Mouse (Mus musculus) limb, embryonic 13.5 days (tissue): Measurements from ENCODE around the gene Ankrd60. TPM values are rescaled to one million over a fixed set of nuclear protein-coding genes. Genes with fewer than 3 reads are reported as not detected.

Source experiments
- ATAC-seq: fragments of 200-750 bp; cut with Nextera tagmentation; 2 replicates; pipeline ENCODE4 v1.8.0; 2017; ENCODE audit warnings: low read depth, moderate number of reproducible peaks, moderate TSS enrichment; ENCODE audit not compliant: low FRiP score
- H3K27ac ChIP-seq: fragments of 300-500 bp; sonication (generic); 2 replicates; pipeline ENCODE4 v1.5.1; 2015; ENCODE audit warnings: inconsistent platforms, mild to moderate bottlenecking, moderate library complexity
- H3K27me3 ChIP-seq: fragments of 300-500 bp; sonication (generic); 2 replicates; pipeline ENCODE4 v1.6.1; 2015; ENCODE audit warnings: mild to moderate bottlenecking, inconsistent platforms
- H3K36me3 ChIP-seq: fragments of 300-500 bp; sonication (generic); 2 replicates; pipeline ENCODE4 v1.6.1; 2015; ENCODE audit warnings: inconsistent platforms, mild to moderate bottlenecking, moderate library complexity
- H3K4me1 ChIP-seq: fragments of 300-500 bp; sonication (generic); 2 replicates; pipeline ENCODE4 v1.6.1; 2015; ENCODE audit warnings: inconsistent platforms
- H3K4me2 ChIP-seq: fragments of 300-500 bp; sonication (generic); replicated peaks from 2 replicates; pipeline ENCODE4 v1.6.1; 2015; ENCODE audit warnings: inconsistent platforms, mild to moderate bottlenecking, moderate library complexity
- H3K4me3 ChIP-seq: fragments of 300-500 bp; sonication (generic); 2 replicates; pipeline ENCODE4 v1.5.1; 2015; ENCODE audit warnings: moderate library complexity, mild to moderate bottlenecking, inconsistent platforms
- H3K9ac ChIP-seq: fragments of 300-500 bp; sonication (generic); 2 replicates; pipeline ENCODE4 v1.6.1; 2015; ENCODE audit warnings: mild to moderate bottlenecking, inconsistent platforms
- H3K9me3 ChIP-seq: fragments of 300-500 bp; sonication (generic); 2 replicates; pipeline ENCODE4 v1.6.1; 2016; ENCODE audit warnings: inconsistent platforms
- WGBS: fragments of 180-500 bp; shearing (Covaris S2); methylation state at CpG from one replicate; pipeline ENCODE4 v1.1.7; 2015; 5-methylcytosine and 5-hydroxymethylcytosine counted together
- polyA plus RNA-seq: library from polyadenylated mRNA; unstranded; fragments of >200 nt; fragmentation: Nextera tagmentation; extraction: Ambion mirVana; gene quantifications from 2 replicates; pipeline ENCODE4 v1.2.1, GENCODE M21; 2015

Gene Ankrd60
- polyA plus RNA-seq, 1 experiment from 2014 or later = not detected

DNA sequence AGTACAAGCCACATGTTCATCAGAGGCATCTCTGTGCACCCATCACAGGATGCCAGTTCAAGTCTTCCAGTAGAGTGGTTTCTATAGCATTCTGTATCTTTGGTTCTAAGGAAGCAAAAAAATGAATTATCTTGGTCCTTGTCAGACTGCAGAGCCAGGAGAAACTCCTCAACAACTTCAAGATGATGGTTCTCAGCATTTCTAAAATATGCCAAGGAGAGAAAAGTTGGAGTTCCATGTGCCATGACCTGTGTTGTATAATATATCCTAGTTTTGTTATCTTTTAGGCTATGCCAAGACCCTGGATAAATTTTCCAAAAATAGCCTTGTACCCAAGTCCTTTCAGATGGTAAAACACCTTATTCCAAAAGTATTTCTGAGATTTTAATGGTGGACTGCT is 2.9 kb upstream of the Ankrd60 start:
- no peak overlapping the region for H3K4me3 ChIP-seq
- no peak overlapping the region for H3K27ac ChIP-seq
- H3K9me3 ChIP-seq = no peaks in the 10 kb centered on the region
- H3K4me1 ChIP-seq = peaks cover 22% of the 10 kb centered on the region
- H3K36me3 ChIP-seq = no peaks in the 10 kb centered on the region
- H3K9ac ChIP-seq = no peak overlapping the region
- H3K27me3 ChIP-seq = peaks cover 51% of the 10 kb centered on the region
- H3K4me2 ChIP-seq = no peak overlapping the region
- no peak for ATAC-seq

DNA sequence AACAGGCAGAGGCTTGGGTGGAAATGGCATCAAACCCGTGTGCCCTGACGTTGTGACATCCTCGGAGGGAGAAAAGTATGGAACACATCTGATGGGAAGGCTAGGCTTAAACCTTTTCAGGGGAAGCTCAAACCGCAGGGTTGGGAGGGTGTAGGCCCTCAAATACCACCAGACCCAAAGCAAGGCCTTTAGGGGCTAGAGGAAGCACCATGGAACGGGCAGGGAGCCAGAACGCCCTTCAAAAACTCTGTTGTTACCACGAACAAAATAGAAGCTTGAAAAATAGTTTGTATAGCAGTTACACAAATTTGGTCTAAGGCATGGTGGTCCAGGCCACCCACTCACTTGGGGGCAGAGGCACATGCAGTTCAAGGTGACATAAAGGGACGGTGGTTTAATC is 430 bp upstream of the Ankrd60 start:
- Histone ChIP-seq H3K27me3 (peaks cover 49% of the 10 kb centered on the region), H3K27ac (no peak overlapping the region), H3K9me3 (no peaks in the 10 kb centered on the region), H3K9ac (peak overlapping the region; percentile 65; the same call in 1 of the 2 replicates), H3K4me2 (peak overlapping the region; percentile 85), H3K4me1 (peaks cover 10% of the 10 kb centered on the region; the same call in 1 of the 2 replicates), H3K4me3 (peak overlapping the region; percentile 45), H3K36me3 (no peaks in the 10 kb centered on the region)
- 30% methylated on average over 8 of the region's 8 CpGs for WGBS
- ATAC-seq = no peak

DNA sequence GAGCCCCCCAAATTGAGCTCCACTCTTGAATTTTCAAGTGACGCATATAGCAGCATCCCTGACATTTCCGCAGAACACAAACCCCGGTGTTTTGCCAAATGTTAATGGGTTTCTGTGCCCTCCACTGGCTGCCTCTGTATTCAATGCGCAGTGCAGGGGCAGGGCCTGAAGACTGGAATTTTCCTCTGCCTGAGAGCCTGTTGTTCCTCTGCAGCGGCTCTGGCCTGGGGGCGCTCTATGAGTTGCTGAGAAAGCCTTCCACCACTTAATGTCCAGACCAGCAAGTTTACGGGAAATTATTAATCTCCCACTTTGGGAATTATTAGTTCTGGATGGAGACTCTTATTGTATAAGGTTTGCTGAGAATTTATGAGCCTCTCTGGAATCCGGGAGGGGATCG is 14.0 kb downstream of the Ankrd60 start:
- Histone ChIP-seq H3K27ac (peak overlapping the region; percentile 39; the same call in 1 of the 2 replicates), H3K27me3 (peaks cover 2% of the 10 kb centered on the region; the same call in 1 of the 2 replicates), H3K36me3 (no peaks in the 10 kb centered on the region), H3K4me1 (peaks cover 22% of the 10 kb centered on the region), H3K9me3 (no peaks in the 10 kb centered on the region), H3K4me2 (no peak overlapping the region), H3K9ac (peak overlapping the region; percentile 2; the same call in 1 of the 2 replicates), H3K4me3 (no peak overlapping the region)
- 42% methylated on average over 9 of the region's 9 CpGs for whole genome bisulfite sequencing
- no peak for ATAC-seq

DNA sequence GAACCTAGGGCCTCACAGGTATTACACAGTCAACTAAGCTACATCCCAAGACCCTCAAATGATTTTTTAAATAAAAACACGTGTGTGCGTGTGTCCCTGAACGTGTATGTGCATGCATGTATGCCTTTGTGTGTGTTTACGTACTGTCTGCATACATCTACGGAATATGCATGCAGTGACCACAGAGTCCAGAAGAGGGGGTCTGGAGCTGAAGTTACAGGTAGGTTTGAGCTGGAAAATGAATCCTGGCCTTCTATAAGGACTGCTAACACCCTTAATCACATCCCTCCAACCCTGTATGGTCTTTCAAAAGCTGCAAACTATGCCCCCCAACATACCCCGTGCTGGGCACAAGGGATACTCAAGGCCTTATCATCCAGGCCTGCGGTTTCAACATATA is 14.8 kb downstream of the Ankrd60 start:
- no peak overlapping the region for H3K27ac ChIP-seq
- 64% methylated on average over 7 of the region's 7 CpGs for WGBS

DNA sequence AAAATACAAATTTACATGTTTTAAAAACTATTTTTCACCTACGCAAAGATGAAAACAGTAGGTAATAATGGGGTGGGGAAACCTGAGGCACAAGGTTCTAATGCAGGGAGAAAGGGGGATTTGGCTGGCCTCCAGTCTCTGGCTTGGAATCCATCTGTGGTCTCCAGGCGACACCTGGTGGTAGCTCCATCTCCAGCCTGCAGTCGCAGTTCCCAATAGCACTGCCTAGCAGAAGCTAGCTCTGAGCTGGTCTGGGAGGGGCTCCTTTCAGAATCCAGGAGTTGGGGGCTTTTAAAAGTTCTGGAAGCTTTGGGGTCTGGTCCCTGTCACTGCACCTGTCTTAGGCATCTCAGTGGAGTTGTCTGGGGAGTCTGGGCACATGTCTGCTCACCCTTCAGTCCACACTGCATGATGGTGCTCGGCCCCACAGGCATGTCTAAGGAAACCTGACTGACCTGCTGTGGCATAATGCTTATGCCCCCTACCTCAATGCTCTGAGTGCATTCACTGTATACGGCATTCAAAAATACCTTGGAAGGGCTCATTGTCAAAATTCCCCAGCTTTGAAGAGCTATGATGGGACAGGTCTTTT is 16.2 kb downstream of the Ankrd60 start:
- peak; percentile 48 for ATAC-seq
- Histone ChIP-seq H3K4me2 (no peak overlapping the region), H3K9ac (no peak overlapping the region), H3K27me3 (peaks cover 2% of the 10 kb centered on the region; the same call in 1 of the 2 replicates), H3K36me3 (no peaks in the 10 kb centered on the region), H3K9me3 (0 out of 2 replicates have a peak, but pooled peaks cover 5% of the 10 kb centered on the region), H3K4me1 (peaks cover 22% of the 10 kb centered on the region), H3K4me3 (no peak overlapping the region), H3K27ac (no peak overlapping the region)
- WGBS = 38% methylated on average over 5 of the region's 5 CpGs

More for the DNA sequence above, 14.8 kb downstream of the Ankrd60 start:
- Histone ChIP-seq H3K36me3 (no peaks in the 10 kb centered on the region), H3K9ac (no peak overlapping the region), H3K4me3 (no peak overlapping the region), H3K27me3 (peaks cover 2% of the 10 kb centered on the region; the same call in 1 of the 2 replicates), H3K4me1 (peaks cover 22% of the 10 kb centered on the region), H3K4me2 (no peak overlapping the region), H3K9me3 (no peaks in the 10 kb centered on the region)
- no peak; the same call in 1 of the 2 replicates for ATAC-seq

DNA sequence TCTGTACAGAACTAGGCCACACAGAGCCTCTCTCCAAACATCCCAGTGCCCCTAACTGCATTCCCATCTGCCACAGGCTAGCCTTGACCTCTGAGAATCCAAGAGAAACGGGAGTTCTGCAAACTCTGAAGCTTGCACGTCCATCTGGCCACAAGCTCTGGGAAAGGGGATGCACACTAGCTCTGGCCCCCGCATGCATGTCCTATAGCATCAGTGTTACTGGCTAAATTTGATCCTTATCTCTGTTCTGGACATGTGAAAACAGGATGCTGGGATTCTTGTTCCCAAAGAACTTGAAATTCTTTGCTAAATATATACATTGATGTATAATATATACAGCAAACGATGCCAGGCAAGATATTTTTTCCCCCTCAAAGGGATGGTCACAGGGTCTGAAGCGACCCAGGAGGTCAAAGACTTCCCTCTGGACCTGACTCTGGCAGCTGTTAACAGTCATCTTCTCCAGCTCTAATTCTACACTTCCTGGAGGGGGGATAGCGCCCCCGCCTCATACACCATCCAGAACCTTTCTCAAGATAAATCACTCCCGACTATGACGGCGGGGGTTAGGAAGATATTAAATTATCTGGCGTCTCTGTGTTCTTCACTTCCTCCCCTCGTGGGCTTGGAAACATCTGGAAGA is 19.3 kb downstream of the Ankrd60 start:
- H3K4me1 ChIP-seq = peaks cover 5% of the 10 kb centered on the region
- H3K9me3 ChIP-seq = 0 out of 2 replicates have a peak, but pooled peaks cover 5% of the 10 kb centered on the region
- no peaks in the 10 kb centered on the region for H3K36me3 ChIP-seq
- peaks cover 2% of the 10 kb centered on the region; the same call in 1 of the 2 replicates for H3K27me3 ChIP-seq
- no peak overlapping the region for H3K4me2 ChIP-seq
- H3K9ac ChIP-seq = no peak overlapping the region
- 67% methylated on average over 12 of the region's 12 CpGs for WGBS
- H3K27ac ChIP-seq = no peak overlapping the region
- no peak for ATAC-seq
- H3K4me3 ChIP-seq = no peak overlapping the region

DNA sequence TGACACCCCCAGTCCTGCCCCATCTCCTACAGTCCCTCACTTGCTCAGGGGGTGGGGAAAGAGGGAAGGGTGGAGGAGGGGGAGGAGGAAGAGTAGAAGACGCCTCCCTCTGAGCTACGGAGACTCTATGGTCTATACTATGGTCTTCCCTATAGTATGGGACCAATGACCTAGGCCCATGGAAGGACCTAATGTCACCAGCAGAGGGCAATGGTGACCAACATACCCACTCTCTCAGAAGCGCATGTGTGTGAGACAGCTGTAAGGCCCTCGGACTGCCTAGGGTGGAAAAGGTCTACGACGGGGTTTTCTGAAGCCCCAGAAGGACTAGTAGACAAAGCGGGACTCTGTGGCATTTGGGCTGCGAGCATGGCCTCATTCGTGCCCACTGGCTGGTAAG is 24.3 kb downstream of the Ankrd60 start:
- WGBS = 45% methylated on average over 9 of the region's 9 CpGs
- H3K27ac ChIP-seq = no peak overlapping the region
- H3K4me1 ChIP-seq = no peaks in the 10 kb centered on the region
- H3K4me2 ChIP-seq = no peak overlapping the region
- H3K9me3 ChIP-seq = 0 out of 2 replicates have a peak, but pooled peaks cover 5% of the 10 kb centered on the region
- H3K9ac ChIP-seq = no peak overlapping the region
- no peaks in the 10 kb centered on the region for H3K36me3 ChIP-seq
- 0 out of 2 replicates have a peak, but pooled peaks cover 4% of the 10 kb centered on the region for H3K27me3 ChIP-seq
- no peak overlapping the region for H3K4me3 ChIP-seq
- no peak for ATAC-seq

DNA sequence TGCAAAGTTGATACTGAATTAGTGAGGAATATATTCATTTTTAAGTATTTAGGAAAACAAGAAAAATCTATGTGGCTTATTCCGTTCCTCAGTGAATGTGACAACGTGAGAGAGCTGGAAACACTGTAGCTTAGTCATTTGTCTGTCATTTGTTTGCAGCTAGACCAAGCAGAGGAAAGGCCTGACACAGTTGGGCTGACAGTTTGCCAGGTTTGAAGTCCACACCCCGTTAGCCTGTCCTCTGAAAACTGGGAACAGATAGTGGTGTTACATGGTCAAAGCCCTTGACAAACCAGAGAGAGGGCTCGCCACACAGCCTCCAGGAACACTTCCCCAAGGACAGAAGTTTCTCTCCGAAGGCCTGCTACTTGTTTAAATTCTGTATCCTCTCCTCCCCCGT is 27.5 kb downstream of the Ankrd60 start:
- Histone ChIP-seq H3K4me3 (no peak overlapping the region), H3K27me3 (peaks cover 6% of the 10 kb centered on the region; the same call in 1 of the 2 replicates), H3K9ac (no peak overlapping the region), H3K27ac (no peak overlapping the region), H3K9me3 (no peaks in the 10 kb centered on the region), H3K4me1 (no peaks in the 10 kb centered on the region), H3K4me2 (no peak overlapping the region), H3K36me3 (no peaks in the 10 kb centered on the region)
- 76% methylated on average over 6 of the region's 6 CpGs for WGBS
- ATAC-seq = no peak

DNA sequence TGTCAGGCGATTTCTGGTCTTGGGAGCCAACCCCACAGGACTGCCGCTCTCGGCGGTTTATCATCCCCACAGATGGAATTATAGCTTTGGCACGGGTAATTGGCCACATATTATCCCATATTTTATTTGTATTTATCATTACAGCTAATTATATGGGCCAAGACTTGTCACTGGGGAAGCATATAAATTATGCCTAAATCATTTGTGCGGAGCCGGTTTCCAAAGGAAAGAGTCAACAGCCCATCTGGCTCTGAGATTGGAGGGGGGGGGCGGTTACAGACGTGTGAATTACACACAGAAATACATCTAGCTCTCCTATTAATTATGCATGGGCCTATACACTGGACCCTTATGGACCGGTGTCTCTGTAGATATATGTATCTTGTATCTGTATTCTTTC is 28.9 kb downstream of the Ankrd60 start:
- Histone ChIP-seq H3K9ac (no peak overlapping the region), H3K27me3 (peaks cover 13% of the 10 kb centered on the region; the same call in 1 of the 2 replicates), H3K27ac (no peak overlapping the region), H3K36me3 (no peaks in the 10 kb centered on the region), H3K9me3 (no peaks in the 10 kb centered on the region), H3K4me3 (no peak overlapping the region), H3K4me1 (no peaks in the 10 kb centered on the region), H3K4me2 (no peak overlapping the region)
- ATAC-seq = no peak
- WGBS = 83% methylated on average over 10 of the region's 10 CpGs

DNA sequence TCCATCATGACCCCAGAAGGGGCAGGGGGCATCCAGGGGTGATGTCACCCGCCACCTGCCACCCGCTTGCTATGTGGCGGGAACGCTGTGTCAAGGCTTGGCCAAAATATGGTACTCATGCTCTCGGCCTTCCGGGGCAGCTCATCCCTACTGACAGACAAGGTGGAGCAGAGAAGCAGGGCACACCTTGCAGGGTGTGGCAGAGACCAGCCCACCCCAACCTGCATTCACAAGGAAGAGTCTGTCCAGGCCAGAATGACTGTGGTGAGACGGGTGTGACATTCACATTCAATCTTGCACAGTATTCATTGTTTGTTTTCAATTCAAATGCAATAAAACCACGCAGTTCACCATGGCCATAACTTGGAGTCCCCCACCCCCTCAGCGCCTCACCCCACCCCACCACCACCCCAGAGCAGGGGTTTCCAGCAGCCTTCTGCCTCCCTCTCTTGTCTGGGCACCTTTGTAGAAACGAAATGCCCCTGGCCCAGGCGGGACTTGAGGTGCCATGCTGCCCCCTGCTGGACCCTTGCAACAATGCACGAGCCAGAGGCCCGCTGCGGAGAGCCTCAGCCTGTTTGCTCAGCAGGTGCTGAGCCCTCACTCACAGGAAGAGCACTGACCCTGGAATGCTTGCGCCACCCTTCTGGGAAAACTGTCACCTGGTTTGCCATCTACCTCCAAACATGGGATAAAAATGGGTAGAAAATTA is 32.0 kb downstream of the Ankrd60 start:
- Histone ChIP-seq H3K9me3 (no peaks in the 10 kb centered on the region), H3K4me3 (no peak overlapping the region), H3K9ac (no peak overlapping the region), H3K27me3 (peaks cover 9% of the 10 kb centered on the region; the same call in 1 of the 2 replicates), H3K36me3 (no peaks in the 10 kb centered on the region), H3K4me2 (no peak overlapping the region), H3K27ac (no peak overlapping the region), H3K4me1 (no peaks in the 10 kb centered on the region)
- WGBS = 45% methylated on average over 15 of the region's 15 CpGs
- peak; percentile 42; the same call in 1 of the 2 replicates for ATAC-seq

DNA sequence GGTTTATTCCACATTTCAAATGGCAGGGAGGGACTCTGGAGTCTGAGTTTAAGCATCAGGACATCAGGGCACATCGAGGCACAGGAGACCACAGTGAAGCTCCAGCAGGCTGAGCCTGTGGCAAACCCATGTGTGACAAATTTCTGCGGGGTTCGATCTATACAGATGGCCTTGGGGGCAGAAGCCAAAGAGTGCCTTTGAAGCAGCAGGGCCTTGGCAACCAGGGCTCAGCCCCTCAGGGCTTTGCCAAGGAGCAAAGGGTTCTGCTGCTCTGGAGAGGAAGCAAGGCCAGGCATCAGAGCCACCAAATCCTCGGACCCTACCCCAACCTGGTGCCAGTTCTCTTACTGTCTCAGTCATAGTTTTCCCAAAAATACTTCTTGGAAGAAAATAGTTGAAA is 35.4 kb downstream of the Ankrd60 start:
- H3K27me3 ChIP-seq = peaks cover 9% of the 10 kb centered on the region; the same call in 1 of the 2 replicates
- 91% methylated on average over 4 of the region's 4 CpGs for WGBS
- no peaks in the 10 kb centered on the region for H3K9me3 ChIP-seq
- H3K9ac ChIP-seq = no peak overlapping the region
- H3K27ac ChIP-seq = no peak overlapping the region
- no peak for ATAC-seq
- no peaks in the 10 kb centered on the region; the same call in 1 of the 2 replicates for H3K4me1 ChIP-seq
- no peaks in the 10 kb centered on the region for H3K36me3 ChIP-seq
- no peak overlapping the region for H3K4me3 ChIP-seq
- no peak overlapping the region for H3K4me2 ChIP-seq

DNA sequence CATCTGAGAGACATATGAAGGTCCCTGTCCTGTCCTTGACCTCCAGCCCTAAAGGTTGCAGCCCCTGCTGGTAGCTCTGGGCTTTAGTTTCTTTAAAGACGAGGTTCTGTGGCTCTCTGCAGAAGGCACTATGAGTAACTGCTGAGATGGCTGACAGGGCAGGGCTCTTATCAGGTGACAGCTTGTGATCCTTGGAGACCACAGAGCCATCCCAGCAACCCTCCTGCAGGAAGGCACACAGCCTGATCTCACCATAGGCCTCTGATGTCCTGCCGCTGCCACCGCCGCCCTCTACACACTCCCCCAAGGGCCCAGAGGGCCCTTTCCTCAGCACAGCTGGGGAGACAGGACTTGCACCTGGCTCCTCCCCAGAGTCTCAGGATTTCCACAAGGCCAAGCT is 36.4 kb downstream of the Ankrd60 start:
- ATAC-seq = no peak
- WGBS = 65% methylated on average over 4 of the region's 4 CpGs

More for the DNA sequence above, 36.4 kb downstream of the Ankrd60 start:
- no peaks in the 10 kb centered on the region for H3K36me3 ChIP-seq
- no peaks in the 10 kb centered on the region for H3K9me3 ChIP-seq
- H3K9ac ChIP-seq = no peak overlapping the region
- H3K4me3 ChIP-seq = no peak overlapping the region
- no peak overlapping the region for H3K4me2 ChIP-seq
- no peak overlapping the region for H3K27ac ChIP-seq
- H3K4me1 ChIP-seq = no peaks in the 10 kb centered on the region; the same call in 1 of the 2 replicates
- peaks cover 9% of the 10 kb centered on the region; the same call in 1 of the 2 replicates for H3K27me3 ChIP-seq
